Mouse (Mus musculus): Measurements from ENCODE around the gene Ano4.

Ano4 gene

DNA sequence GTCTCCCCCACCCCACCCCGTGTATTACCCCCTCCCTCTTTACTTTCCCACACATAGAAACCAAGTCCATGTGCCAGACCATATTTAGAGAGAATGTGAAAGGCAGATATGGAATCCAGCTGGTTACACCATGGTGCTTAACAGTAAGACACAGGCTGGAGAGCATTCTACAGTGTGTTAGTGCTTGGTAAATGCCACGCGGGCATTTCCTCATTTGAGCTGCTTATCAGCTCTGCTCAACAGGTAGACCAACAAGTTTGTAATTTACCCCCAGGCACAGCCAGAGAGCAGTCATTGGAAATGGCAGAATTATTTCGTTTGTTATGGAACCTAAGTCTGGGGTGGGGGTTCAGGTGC lies 394.3 kb downstream of the Ano4 start:
- no peak for DNase-seq (ENCODE audit: low read depth, low spot score)

DNA sequence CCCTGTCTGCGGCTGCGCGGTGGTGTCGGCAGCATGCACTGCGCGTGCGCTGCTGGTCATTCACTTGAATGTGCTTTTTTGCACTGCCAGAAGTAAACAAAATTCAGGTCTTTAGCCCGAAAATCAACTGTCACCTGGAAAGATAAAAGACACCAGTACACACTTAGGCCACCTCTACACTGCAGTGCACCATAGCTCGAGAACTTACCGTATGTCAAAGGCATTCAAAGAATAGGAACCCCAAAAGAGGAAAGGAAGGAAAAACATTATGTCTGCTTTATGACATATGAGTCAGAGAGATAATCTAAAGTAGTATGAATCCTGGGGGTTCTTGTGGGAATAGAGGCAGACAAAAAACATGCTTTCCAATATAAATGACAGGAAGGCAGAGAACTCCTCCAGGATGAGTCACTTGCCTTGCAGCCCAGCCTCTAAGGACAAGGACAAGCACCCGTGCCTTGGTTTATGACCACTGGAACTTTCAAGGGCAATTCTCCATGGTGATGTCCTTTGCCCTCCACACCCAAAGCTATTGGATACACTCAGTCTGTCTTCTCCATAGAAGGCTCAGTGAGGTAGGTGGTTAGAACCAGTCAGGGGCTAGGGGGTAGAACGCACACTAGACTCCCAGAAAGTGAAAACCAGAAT lies 394.8 kb downstream of the Ano4 start:
- no peak for DNase-seq (ENCODE audit: low read depth, low spot score)
